Mouse (Mus musculus): ENCODE data around the gene Tssk3. TPM values are rescaled to one million over a fixed set of nuclear protein-coding genes. Genes with fewer than 3 reads are reported as not detected.
"Not testable (repeated sequence)": the region's sequence is repeated elsewhere in the genome, so short reads cannot be mapped to it uniquely, and the experiment has no call there.

Tssk3 gene
- 0.11 and 0.14 TPM in 2 replicates for polyA plus RNA-seq (2015; fragmentation: Nextera tagmentation; extraction: Ambion mirVana)

- H3K9me3 ChIP-seq (ENCODE audit: low read length) = no peaks in the 10 kb centered on the region
- peaks cover 16% of the 10 kb centered on the region for H3K27me3 ChIP-seq (ENCODE audit: insufficient read depth, low read length)
- H3K4me2 ChIP-seq (ENCODE audit: low read depth, low read length) = peak within 1 kb of the TSS; percentile 62
- H3K36me3 ChIP-seq (replicated peaks; ENCODE audit: insufficient read depth, low read length) = peaks cover 34% of the 10 kb centered on the region
- peak within 1 kb of the TSS; percentile 44 for H3K9ac ChIP-seq (replicated peaks)
- peak; percentile 26; the same call in 1 of the 2 replicates for TF ChIP-seq CTCF (IDR thresholded peaks at IDR 0.05; ENCODE audit: low read depth)
- TF ChIP-seq EP300 (IDR thresholded peaks at IDR 0.05; ENCODE audit: low read depth) = no peak
- DNase-seq (peak; percentile 40), ATAC-seq (peak; percentile 68)
- peak within 1 kb of the TSS; percentile 36 for H3K4me3 ChIP-seq (ENCODE audit: low read depth, low read length)
- H3K27ac ChIP-seq (ENCODE audit: low read depth) = no peak within 1 kb of the TSS
- H3K4me1 ChIP-seq (ENCODE audit: insufficient read depth) = peaks cover 9% of the 10 kb centered on the region
- WGBS (ENCODE audit: insufficient replicate concordance) = 8% methylated on average over 68 of the region's 70 CpGs
Measured at GRCm38 (mm10) chr4:129490972-129491880, at the start of gene Tssk3, which contains the start of gene Fam229a. Tssk3 (minus strand) TSS chr4:129491022. Fam229a (plus strand) TSS chr4:129491190.

GRCm38 (mm10) chr4:129540012-129540411 lies 49.2 kb upstream of the Tssk3 start:
- peaks cover 17% of the 10 kb centered on the region for H3K4me1 ChIP-seq (ENCODE audit: insufficient read depth)
- H3K4me2 ChIP-seq (ENCODE audit: low read depth, low read length) = no peak overlapping the region
- no peak overlapping the region; the same call in 1 of the 2 replicates for H3K9ac ChIP-seq (replicated peaks)
- H3K36me3 ChIP-seq (replicated peaks; ENCODE audit: insufficient read depth, low read length) = peaks cover 11% of the 10 kb centered on the region; the same call in 1 of the 2 replicates
- H3K4me3 ChIP-seq (ENCODE audit: low read depth, low read length) = no peak overlapping the region
- ATAC-seq (no peak), DNase-seq (peak; percentile 67)
- H3K27me3 ChIP-seq (ENCODE audit: insufficient read depth, low read length) = no peaks in the 10 kb centered on the region
- H3K9me3 ChIP-seq (ENCODE audit: low read length) = no peaks in the 10 kb centered on the region
- H3K27ac ChIP-seq (ENCODE audit: low read depth) = no peak overlapping the region
- TF ChIP-seq EP300 (IDR thresholded peaks at IDR 0.05; ENCODE audit: low read depth) = no peak
- peak; percentile 71 for TF ChIP-seq CTCF (IDR thresholded peaks at IDR 0.05; ENCODE audit: low read depth)
- 82% methylated on average over 6 of the region's 6 CpGs for WGBS (ENCODE audit: insufficient replicate concordance)

- H3K27ac ChIP-seq (ENCODE audit: low read depth) = not testable (repeated sequence)
- 85% methylated on average over 5 of the region's 6 CpGs for WGBS (ENCODE audit: insufficient replicate concordance)
Measured at GRCm38 (mm10) chr4:129528901-129529300, 38.1 kb upstream of the Tssk3 start.

GRCm38 (mm10) chr4:129525889-129526288 lies 35.1 kb upstream of the Tssk3 start:
- H3K27me3 ChIP-seq (ENCODE audit: insufficient read depth, low read length) = no peaks in the 10 kb centered on the region
- TF ChIP-seq CTCF (IDR thresholded peaks at IDR 0.05; ENCODE audit: low read depth) (no peak), EP300 (IDR thresholded peaks at IDR 0.05; ENCODE audit: low read depth) (no peak)
- H3K4me2 ChIP-seq (ENCODE audit: low read depth, low read length) = no peak overlapping the region
- peaks cover 7% of the 10 kb centered on the region; the same call in 1 of the 2 replicates for H3K4me1 ChIP-seq (ENCODE audit: insufficient read depth)
- ATAC-seq = no peak
- H3K9ac ChIP-seq (replicated peaks) = no peak overlapping the region
- peaks cover 75% of the 10 kb centered on the region for H3K36me3 ChIP-seq (replicated peaks; ENCODE audit: insufficient read depth, low read length)
- H3K9me3 ChIP-seq (ENCODE audit: low read length) = no peaks in the 10 kb centered on the region
- no peak overlapping the region for H3K27ac ChIP-seq (ENCODE audit: low read depth)
- no peak for DNase-seq
- 70% methylated on average over 3 of the region's 3 CpGs for WGBS (ENCODE audit: insufficient replicate concordance)
- no peak overlapping the region for H3K4me3 ChIP-seq (ENCODE audit: low read depth, low read length)

More at GRCm38 (mm10) chr4:129528901-129529300, 38.1 kb upstream of the Tssk3 start:
- H3K27me3 ChIP-seq (ENCODE audit: insufficient read depth, low read length); H3K4me3 ChIP-seq (ENCODE audit: low read depth, low read length); H3K9me3 ChIP-seq (ENCODE audit: low read length); ATAC-seq; H3K4me2 ChIP-seq (ENCODE audit: low read depth, low read length); H3K4me1 ChIP-seq (ENCODE audit: insufficient read depth); H3K9ac ChIP-seq (replicated peaks); DNase-seq: not testable (repeated sequence)
- peaks cover 66% of the 10 kb centered on the region for H3K36me3 ChIP-seq (replicated peaks; ENCODE audit: insufficient read depth, low read length)

- Histone ChIP-seq H3K9ac (replicated peaks) (no peak overlapping the region), H3K4me1 (ENCODE audit: insufficient read depth) (peaks cover 7% of the 10 kb centered on the region; the same call in 1 of the 2 replicates), H3K9me3 (ENCODE audit: low read length) (no peaks in the 10 kb centered on the region), H3K27me3 (ENCODE audit: insufficient read depth, low read length) (no peaks in the 10 kb centered on the region), H3K4me3 (ENCODE audit: low read depth, low read length) (no peak overlapping the region), H3K4me2 (ENCODE audit: low read depth, low read length) (no peak overlapping the region), H3K36me3 (replicated peaks; ENCODE audit: insufficient read depth, low read length) (peaks cover 77% of the 10 kb centered on the region), H3K27ac (ENCODE audit: low read depth) (no peak overlapping the region)
- DNase-seq (no peak), ATAC-seq (no peak)
- TF ChIP-seq CTCF (IDR thresholded peaks at IDR 0.05; ENCODE audit: low read depth) = no peak
- no peak for TF ChIP-seq EP300 (IDR thresholded peaks at IDR 0.05; ENCODE audit: low read depth)
- 82% methylated on average over 5 of the region's 5 CpGs for WGBS (ENCODE audit: insufficient replicate concordance)
Measured at GRCm38 (mm10) chr4:129525338-129525737, 34.5 kb upstream of the Tssk3 start.

- Histone ChIP-seq H3K4me1 (ENCODE audit: insufficient read depth) (peaks cover 11% of the 10 kb centered on the region), H3K9me3 (ENCODE audit: low read length) (no peaks in the 10 kb centered on the region), H3K4me3 (ENCODE audit: low read depth, low read length) (no peak overlapping the region), H3K9ac (replicated peaks) (no peak overlapping the region), H3K36me3 (replicated peaks; ENCODE audit: insufficient read depth, low read length) (peaks cover 58% of the 10 kb centered on the region), H3K4me2 (ENCODE audit: low read depth, low read length) (no peak overlapping the region), H3K27me3 (ENCODE audit: insufficient read depth, low read length) (peaks cover 4% of the 10 kb centered on the region; the same call in 1 of the 2 replicates), H3K27ac (ENCODE audit: low read depth) (no peak overlapping the region)
- TF ChIP-seq CTCF (IDR thresholded peaks at IDR 0.05; ENCODE audit: low read depth) (no peak), EP300 (IDR thresholded peaks at IDR 0.05; ENCODE audit: low read depth) (no peak)
- ATAC-seq (no peak), DNase-seq (no peak)
- 87% methylated on average over 8 of the region's 8 CpGs for WGBS (ENCODE audit: insufficient replicate concordance)
Measured at GRCm38 (mm10) chr4:129518519-129518918, 27.7 kb upstream of the Tssk3 start.

All from liver, postnatal 0 days (tissue).